Mouse (Mus musculus) heart, embryonic 15.5 days (tissue): ENCODE data around the gene Upf1. TPM values are rescaled to one million over a fixed set of nuclear protein-coding genes. Genes with fewer than 3 reads are reported as not detected.

ENCODE experiments used
- ATAC-seq: fragments of 200-750 bp; cut with Nextera tagmentation; replicated peaks from 2 replicates; pipeline ENCODE4 v1.8.0; 2017; ENCODE audit warnings: low read depth, moderate TSS enrichment; ENCODE audit not compliant: insufficient number of reproducible peaks, insufficient read depth, low FRiP score
- H3K27ac ChIP-seq: fragments of 300-500 bp; sonication (generic); 2 replicates; pipeline ENCODE4 v1.5.1; 2015; ENCODE audit warnings: mild to moderate bottlenecking, inconsistent platforms
- H3K27me3 ChIP-seq: fragments of 300-500 bp; sonication (generic); 2 replicates; pipeline ENCODE4 v1.6.1; 2015; ENCODE audit warnings: inconsistent platforms
- H3K36me3 ChIP-seq: fragments of 300-500 bp; sonication (generic); 2 replicates; pipeline ENCODE4 v1.6.1; 2015; ENCODE audit warnings: mild to moderate bottlenecking, inconsistent platforms
- H3K4me1 ChIP-seq: fragments of 300-500 bp; sonication (generic); replicated peaks from 2 replicates; pipeline ENCODE4 v1.6.1; 2015; ENCODE audit warnings: inconsistent platforms
- H3K4me2 ChIP-seq: fragments of 300-500 bp; sonication (generic); 2 replicates; pipeline ENCODE4 v1.6.1; 2015; ENCODE audit warnings: inconsistent platforms, mild to moderate bottlenecking, moderate library complexity
- H3K4me3 ChIP-seq: fragments of 300-500 bp; sonication (generic); 2 replicates; pipeline ENCODE4 v1.5.1; 2015; ENCODE audit warnings: mild to moderate bottlenecking, inconsistent platforms
- H3K9ac ChIP-seq: fragments of 300-500 bp; sonication (generic); 2 replicates; pipeline ENCODE4 v1.6.1; 2015; ENCODE audit warnings: mild to moderate bottlenecking, inconsistent platforms
- H3K9me3 ChIP-seq: fragments of 300-500 bp; sonication (generic); replicated peaks from 2 replicates; pipeline ENCODE4 v1.6.1; 2016; ENCODE audit warnings: inconsistent platforms
- whole genome bisulfite sequencing: fragments of 180-500 bp; shearing (Covaris S2); methylation state at CpG from one replicate; pipeline ENCODE4 v1.1.7; 2015; ENCODE audit warnings: mixed read lengths; 5-methylcytosine and 5-hydroxymethylcytosine counted together
- polyA plus RNA-seq: library from polyadenylated mRNA; unstranded; fragments of >200 nt; fragmentation: Nextera tagmentation; extraction: Ambion mirVana; gene quantifications from 2 replicates; pipeline ENCODE4 v1.2.1, GENCODE M21; 2015

The Upf1 gene
- polyA plus RNA-seq, 1 experiment from 2014 or later = 10.5 TPM

- Histone ChIP-seq H3K36me3 (peaks cover 78% of the 10 kb centered on the region), H3K27me3 (no peaks in the 10 kb centered on the region), H3K9ac (no peak overlapping the region), H3K9me3 (no peaks in the 10 kb centered on the region), H3K4me3 (no peak overlapping the region), H3K4me2 (no peak overlapping the region), H3K27ac (no peak overlapping the region), H3K4me1 (peaks cover 2% of the 10 kb centered on the region; the same call in 1 of the 2 replicates)
- 87% methylated on average over 7 of the region's 7 CpGs for WGBS
- no peak for ATAC-seq
Measured at GRCm38 (mm10) chr8:70340659-70341058, 12.4 kb downstream of the Upf1 start.

GRCm38 (mm10) chr8:70338931-70339330 lies 14.1 kb downstream of the Upf1 start:
- H3K9ac ChIP-seq = no peak overlapping the region
- no peaks in the 10 kb centered on the region for H3K4me1 ChIP-seq
- H3K27me3 ChIP-seq = no peaks in the 10 kb centered on the region
- H3K4me3 ChIP-seq = no peak overlapping the region
- H3K4me2 ChIP-seq = no peak overlapping the region
- 84% methylated on average over 7 of the region's 7 CpGs for WGBS
- no peak overlapping the region for H3K27ac ChIP-seq
- ATAC-seq = no peak
- H3K36me3 ChIP-seq = peaks cover 93% of the 10 kb centered on the region
- no peaks in the 10 kb centered on the region for H3K9me3 ChIP-seq

GRCm38 (mm10) chr8:70332878-70333202 lies 20.2 kb downstream of the Upf1 start:
- Histone ChIP-seq H3K4me3 (no peak overlapping the region), H3K27ac (no peak overlapping the region), H3K9me3 (no peaks in the 10 kb centered on the region), H3K4me2 (no peak overlapping the region), H3K4me1 (peaks cover 23% of the 10 kb centered on the region), H3K9ac (no peak overlapping the region), H3K36me3 (peaks cover 67% of the 10 kb centered on the region), H3K27me3 (peaks cover 19% of the 10 kb centered on the region)
- 92% methylated on average over 6 of the region's 6 CpGs for WGBS
- ATAC-seq = no peak

GRCm38 (mm10) chr8:70332070-70332877 lies 20.8 kb downstream of the Upf1 start:
- H3K36me3 ChIP-seq = peaks cover 61% of the 10 kb centered on the region

GRCm38 (mm10) chr8:70331526-70331925 lies 21.6 kb downstream of the Upf1 start:
- Histone ChIP-seq H3K36me3 (peaks cover 54% of the 10 kb centered on the region), H3K4me1 (peaks cover 23% of the 10 kb centered on the region), H3K27ac (no peak overlapping the region), H3K27me3 (peaks cover 19% of the 10 kb centered on the region), H3K9ac (no peak overlapping the region), H3K4me3 (no peak overlapping the region), H3K9me3 (no peaks in the 10 kb centered on the region), H3K4me2 (no peak overlapping the region)
- WGBS = 89% methylated on average over 19 of the region's 19 CpGs
- no peak for ATAC-seq

More at GRCm38 (mm10) chr8:70332070-70332877, 20.8 kb downstream of the Upf1 start:
- Histone ChIP-seq H3K9ac (no peak overlapping the region), H3K27me3 (peaks cover 19% of the 10 kb centered on the region), H3K4me3 (no peak overlapping the region), H3K27ac (no peak overlapping the region), H3K9me3 (no peaks in the 10 kb centered on the region), H3K4me2 (no peak overlapping the region), H3K4me1 (peaks cover 23% of the 10 kb centered on the region)
- ATAC-seq = peak; percentile 37
- 33% methylated on average over 41 of the region's 41 CpGs for WGBS

- H3K4me1 ChIP-seq = peaks cover 23% of the 10 kb centered on the region
- peaks cover 47% of the 10 kb centered on the region for H3K36me3 ChIP-seq
- no peak overlapping the region for H3K27ac ChIP-seq
- 37% methylated on average over 53 of the region's 53 CpGs for WGBS
- H3K27me3 ChIP-seq = peaks cover 19% of the 10 kb centered on the region
- H3K9me3 ChIP-seq = no peaks in the 10 kb centered on the region
- ATAC-seq = peak; percentile 73
- peak overlapping the region; percentile 53 for H3K4me2 ChIP-seq
- H3K9ac ChIP-seq = peak overlapping the region; percentile 21; the same call in 1 of the 2 replicates
- peak overlapping the region; percentile 15 for H3K4me3 ChIP-seq
Measured at GRCm38 (mm10) chr8:70330741-70331364, 22.2 kb downstream of the Upf1 start.

- Histone ChIP-seq H3K9ac (peak overlapping the region; percentile 21; the same call in 1 of the 2 replicates), H3K27me3 (peaks cover 19% of the 10 kb centered on the region), H3K9me3 (no peaks in the 10 kb centered on the region), H3K4me3 (peak overlapping the region; percentile 15), H3K4me1 (peaks cover 23% of the 10 kb centered on the region), H3K36me3 (peaks cover 40% of the 10 kb centered on the region), H3K27ac (no peak overlapping the region), H3K4me2 (peak overlapping the region; percentile 53)
- 11% methylated on average over 45 of the region's 45 CpGs for WGBS
- ATAC-seq = peak; percentile 19; the same call in 1 of the 2 replicates
Measured at GRCm38 (mm10) chr8:70329835-70330740, 23.0 kb downstream of the Upf1 start.

GRCm38 (mm10) chr8:70329124-70329834 lies 23.8 kb downstream of the Upf1 start, which contains the start of gene Gdf1:
Gdf1 (plus strand) TSS chr8:70329817.
- peaks cover 19% of the 10 kb centered on the region for H3K27me3 ChIP-seq
- WGBS = 31% methylated on average over 14 of the region's 14 CpGs
- no peak for ATAC-seq
- H3K36me3 ChIP-seq = peaks cover 31% of the 10 kb centered on the region
- no peak within 1 kb of the TSS for H3K27ac ChIP-seq
- H3K4me3 ChIP-seq = peak within 1 kb of the TSS; percentile 15
- peaks cover 23% of the 10 kb centered on the region for H3K4me1 ChIP-seq
- no peaks in the 10 kb centered on the region for H3K9me3 ChIP-seq
- H3K4me2 ChIP-seq = peak within 1 kb of the TSS; percentile 53
- H3K9ac ChIP-seq = peak within 1 kb of the TSS; percentile 21; the same call in 1 of the 2 replicates

- H3K27ac ChIP-seq = no peak overlapping the region
Measured at GRCm38 (mm10) chr8:70327512-70327911, 25.6 kb downstream of the Upf1 start.

GRCm38 (mm10) chr8:70323716-70324115 lies 29.4 kb downstream of the Upf1 start:
- Histone ChIP-seq H3K27me3 (no peaks in the 10 kb centered on the region), H3K4me1 (no peaks in the 10 kb centered on the region), H3K27ac (no peak overlapping the region), H3K36me3 (no peaks in the 10 kb centered on the region), H3K4me3 (no peak overlapping the region), H3K4me2 (no peak overlapping the region), H3K9me3 (no peaks in the 10 kb centered on the region), H3K9ac (no peak overlapping the region)
- 87% methylated on average over 3 of the region's 3 CpGs for WGBS
- no peak for ATAC-seq

More at GRCm38 (mm10) chr8:70327512-70327911, 25.6 kb downstream of the Upf1 start:
- Histone ChIP-seq H3K27me3 (peaks cover 19% of the 10 kb centered on the region), H3K4me2 (no peak overlapping the region), H3K4me3 (no peak overlapping the region), H3K9ac (no peak overlapping the region), H3K9me3 (no peaks in the 10 kb centered on the region), H3K4me1 (peaks cover 22% of the 10 kb centered on the region), H3K36me3 (peaks cover 14% of the 10 kb centered on the region)
- WGBS = 80% methylated on average over 6 of the region's 6 CpGs
- ATAC-seq = no peak
